Comparison of ENCODE assay signal across 13 mouse cellular contexts in the genomic region with DNA sequence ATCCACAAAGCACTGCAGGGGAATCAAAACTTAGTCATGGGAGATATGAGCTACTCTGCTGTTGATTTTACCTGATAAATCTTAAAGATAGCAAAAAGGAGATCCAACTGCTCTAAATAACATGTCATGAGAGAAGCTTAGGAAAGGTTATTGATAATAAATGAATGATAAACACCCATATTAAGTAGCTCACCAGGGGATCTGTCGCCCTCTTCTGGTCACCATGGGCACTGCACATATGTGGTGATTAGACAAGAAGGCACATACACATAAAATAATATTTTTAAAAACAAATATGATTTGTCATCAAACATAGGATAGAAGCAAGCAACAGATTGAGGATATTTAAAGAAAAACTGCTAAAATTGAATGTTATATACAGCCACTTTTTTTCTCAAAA.
DNase-seq lines count a peak whose midpoint lies in the region; ATAC-seq and TF ChIP-seq lines count a peak whose summit lies in the region.
"Had no signal": no experiment of that assay in that cellular context is flagged by ENCODE, and none has a peak within 500 bp of the region (broad histone marks: within the 10 kb centered on the region; RNA-seq: fewer than 3 reads in every experiment).

No protein-coding gene starts in this region.

- H3K27ac ChIP-seq in kidney, postnatal 0 days: no peak overlapping the region
- no peak overlapping the region for H3K27ac ChIP-seq in kidney, embryonic 16.5 days (ENCODE audit: low read length)
- H3K27ac ChIP-seq: hindbrain, embryonic 15.5 days; liver, embryonic 15.5 days; neural tube, embryonic 12.5 days; stomach, embryonic 15.5 days had no signal

- no peak overlapping the region for H3K9ac ChIP-seq in kidney, postnatal 0 days (ENCODE audit: low read depth, low read length)
- no peak overlapping the region for H3K9ac ChIP-seq in kidney, embryonic 16.5 days (replicated peaks; ENCODE audit: low read length)
- H3K9ac ChIP-seq: hindbrain, embryonic 15.5 days; liver, embryonic 15.5 days; neural tube, embryonic 12.5 days; stomach, embryonic 15.5 days had no signal

- H3K27me3 ChIP-seq in kidney, postnatal 0 days (ENCODE audit: insufficient read depth, low read length): no peaks in the 10 kb centered on the region
- H3K27me3 ChIP-seq in kidney, embryonic 16.5 days (ENCODE audit: insufficient read depth, low read length): no peaks in the 10 kb centered on the region
- no peaks in the 10 kb centered on the region for H3K27me3 ChIP-seq in E14TG2a.4 (ENCODE audit: insufficient read depth, low read length)
- H3K27me3 ChIP-seq: hindbrain, embryonic 15.5 days; liver, embryonic 15.5 days; neural tube, embryonic 12.5 days; stomach, embryonic 15.5 days had no signal

- no peak for ATAC-seq in kidney, postnatal 0 days (replicated peaks; ENCODE audit: low FRiP score, low read depth)
- no peak for ATAC-seq in kidney, embryonic 16.5 days (ENCODE audit: low FRiP score, low TSS enrichment)
- no peak for ATAC-seq in erythroblast, adult 5-6 weeks (replicated peaks; ENCODE audit: low FRiP score, poor library complexity, severe bottlenecking)
- ATAC-seq: forebrain, embryonic 14.5 days had no signal

- peak; percentile 72 for TF ChIP-seq CTCF in kidney, postnatal 0 days (IDR thresholded peaks at IDR 0.05; ENCODE audit: low read depth)
- TF ChIP-seq CTCF in E14TG2a.4 (conservative IDR thresholded peaks at IDR 0.05; ENCODE audit: low read length): peak; percentile 88

- no peak overlapping the region for H3K4me3 ChIP-seq in kidney, postnatal 0 days (replicated peaks; ENCODE audit: low read depth, low read length)
- no peak overlapping the region for H3K4me3 ChIP-seq in kidney, embryonic 16.5 days (ENCODE audit: low read length)
- H3K4me3 ChIP-seq in E14TG2a.4 (replicated peaks; ENCODE audit: low read length): no peak overlapping the region
- H3K4me3 ChIP-seq: hindbrain, embryonic 15.5 days; liver, embryonic 15.5 days; neural tube, embryonic 12.5 days; stomach, embryonic 15.5 days had no signal

- DNase-seq in adrenal gland, postnatal 36 days: peak; percentile 26 to 34
- DNase-seq in adrenal gland, adult 8-10 months: no peak
- no peak for DNase-seq in kidney, postnatal 0 days (ENCODE audit: low spot score)
- peak; percentile 55 to 59 for DNase-seq in kidney, postnatal 4 days
- DNase-seq in spleen, adult 12 weeks (ENCODE audit: low spot score): no peak

- H3K4me1 ChIP-seq in kidney, postnatal 0 days (replicated peaks; ENCODE audit: insufficient read depth, low read length): 0 out of 2 replicates have a peak, but pooled peaks cover 6% of the 10 kb centered on the region
- H3K4me1 ChIP-seq in kidney, embryonic 16.5 days (ENCODE audit: insufficient read depth, low read length): 0 out of 2 replicates have a peak, but pooled peaks cover 7% of the 10 kb centered on the region
- no peaks in the 10 kb centered on the region for H3K4me1 ChIP-seq in E14TG2a.4 (replicated peaks; ENCODE audit: low read depth, low read length)
- H3K4me1 ChIP-seq: hindbrain, embryonic 15.5 days; liver, embryonic 15.5 days; neural tube, embryonic 12.5 days; stomach, embryonic 15.5 days had no signal

- no peak overlapping the region for H3K4me2 ChIP-seq in kidney, postnatal 0 days (ENCODE audit: low read length)
- no peak overlapping the region for H3K4me2 ChIP-seq in kidney, embryonic 16.5 days (replicated peaks; ENCODE audit: low read depth, low read length)
- H3K4me2 ChIP-seq: hindbrain, embryonic 15.5 days; liver, embryonic 15.5 days; neural tube, embryonic 12.5 days; stomach, embryonic 15.5 days had no signal

- no peaks in the 10 kb centered on the region for H3K9me3 ChIP-seq in kidney, postnatal 0 days (replicated peaks; ENCODE audit: low read length)
- no peaks in the 10 kb centered on the region for H3K9me3 ChIP-seq in kidney, embryonic 16.5 days (ENCODE audit: low read length)
- no peaks in the 10 kb centered on the region for H3K9me3 ChIP-seq in E14TG2a.4 (ENCODE audit: low read length)
- H3K9me3 ChIP-seq: hindbrain, embryonic 15.5 days; liver, embryonic 15.5 days; neural tube, embryonic 12.5 days; stomach, embryonic 15.5 days had no signal

- 58% methylated on average over 1 of the region's 1 CpGs for WGBS in kidney, postnatal 0 days
- 45% methylated on average over 1 of the region's 1 CpGs for WGBS in kidney, embryonic 16.5 days

- no peaks in the 10 kb centered on the region for H3K36me3 ChIP-seq in kidney, postnatal 0 days (ENCODE audit: insufficient read depth, low read length)
- H3K36me3 ChIP-seq in kidney, embryonic 16.5 days (ENCODE audit: insufficient read depth, low read length): peaks cover 3% of the 10 kb centered on the region; the same call in 1 of the 2 replicates
- no peaks in the 10 kb centered on the region for H3K36me3 ChIP-seq in E14TG2a.4 (ENCODE audit: insufficient read depth, low read length)
- H3K36me3 ChIP-seq: hindbrain, embryonic 15.5 days; liver, embryonic 15.5 days; neural tube, embryonic 12.5 days; stomach, embryonic 15.5 days had no signal

Comparison
In these comparisons a context has a peak if more than half of its experiments do, and no peak if none do; other contexts are left out.
1. DNase-seq: peak in adrenal gland, postnatal 36 days (2 of 2) and kidney, postnatal 4 days (2 of 2); none in adrenal gland, adult 8-10 months (single experiment), kidney, postnatal 0 days (single experiment) and spleen, adult 12 weeks (single experiment).